ENCODE assay signal across 21 mouse cellular contexts in genomic region chr10:58739779-58740178, GRCm38 (mm10). TPM values are rescaled to one million over a fixed set of nuclear protein-coding genes. Genes with fewer than 3 reads are reported as not detected.
"Had no signal": no experiment of that assay in that cellular context is flagged by ENCODE, and none has a peak within 500 bp of the region (broad histone marks: within the 10 kb centered on the region; RNA-seq: fewer than 3 reads in every experiment).

No protein-coding gene starts in this region.

- H3K4me2 ChIP-seq: limb, embryonic 13.5 days; midbrain, embryonic 12.5 days had no signal

- H3K9ac ChIP-seq: limb, embryonic 13.5 days; liver, embryonic 14.5 days; midbrain, embryonic 12.5 days had no signal

- DNase-seq: kidney, postnatal 10 days; kidney, postnatal 4 days; left cerebral cortex, postnatal 4 days; lung, adult 18-20 months; spleen, adult 18-20 months; thymus, adult 18-20 months; thymus, postnatal 14 days had no signal

- H3K4me3 ChIP-seq: layer of hippocampus, adult 2 months; limb, embryonic 13.5 days; midbrain, embryonic 12.5 days had no signal

- H3K27me3 ChIP-seq: limb, embryonic 13.5 days; midbrain, embryonic 12.5 days had no signal

- H3K27ac ChIP-seq: layer of hippocampus, adult 2 months; limb, embryonic 13.5 days; liver, embryonic 14.5 days; midbrain, embryonic 12.5 days had no signal

- ATAC-seq: midbrain, embryonic 16.5 days had no signal

- H3K9me3 ChIP-seq: limb, embryonic 13.5 days; midbrain, embryonic 12.5 days had no signal

- H3K36me3 ChIP-seq: limb, embryonic 13.5 days; midbrain, embryonic 12.5 days had no signal

- H3K4me1 ChIP-seq: limb, embryonic 13.5 days; midbrain, embryonic 12.5 days had no signal

RNA-seq across cellular contexts. Expression of gene Gm17542, which starts 21.8 kb away (rescaled TPM):
- total RNA-seq: layer of hippocampus, adult 2 months; layer of hippocampus, postnatal 10 days; left cerebral cortex, adult 18-20 months; left cerebral cortex, postnatal 10 days; left cerebral cortex, postnatal 4 days; liver, adult 2 months; megakaryocyte-erythroid progenitor cell, adult 5-6 weeks had no signal
- polyA plus RNA-seq: kidney, embryonic 14.5 days; limb, embryonic 13.5 days; liver, adult 2 months; liver, embryonic 14.5 days; lung, embryonic 16.5 days; midbrain, embryonic 12.5 days; midbrain, embryonic 16.5 days; neural tube, embryonic 11.5 days; stomach, embryonic 14.5 days had no signal
